Mouse (Mus musculus) forelimb bud, embryonic 11.5 days (tissue): Measurements from ENCODE around the gene Ankrd52.

Source experiments
- DNase-seq: peaks from one replicate; pipeline ENCODE4 v3.0.0-alpha.2; 2012; ENCODE audit warnings: low read depth, low spot score

Ankrd52 gene

GRCm38 (mm10) chr10:128438675-128439279, 61.9 kb downstream of the Ankrd52 start:
- DNase-seq: no peak

GRCm38 (mm10) chr10:128440407-128440806, 63.5 kb downstream of the Ankrd52 start:
- no peak for DNase-seq

GRCm38 (mm10) chr10:128441324-128442119, 64.6 kb downstream of the Ankrd52 start:
- no peak for DNase-seq

GRCm38 (mm10) chr10:128442718-128443117, 65.8 kb downstream of the Ankrd52 start:
- DNase-seq: no peak

GRCm38 (mm10) chr10:128444354-128444753, 67.4 kb downstream of the Ankrd52 start:
- DNase-seq: no peak

GRCm38 (mm10) chr10:128445407-128445806, 68.5 kb downstream of the Ankrd52 start:
- DNase-seq: no peak

GRCm38 (mm10) chr10:128451014-128451413, 74.1 kb downstream of the Ankrd52 start:
- no peak for DNase-seq

GRCm38 (mm10) chr10:128454471-128454870, 77.6 kb downstream of the Ankrd52 start:
- no peak for DNase-seq

- peak; percentile 82 for DNase-seq
These were observed 78.4 kb downstream of the Ankrd52 start for GRCm38 (mm10) chr10:128455280-128455679.

GRCm38 (mm10) chr10:128457676-128458075, 80.8 kb downstream of the Ankrd52 start:
- DNase-seq: no peak
